Mouse (Mus musculus): Measurements from ENCODE around the gene Tarm1. TPM values are rescaled to one million over a fixed set of nuclear protein-coding genes. Genes with fewer than 3 reads are reported as not detected.

Tarm1 gene
- not detected for polyA plus RNA-seq (2014; fragmentation: Illumina TruSeq; extraction: RNeasy Lipid Tissue Mini Kit (QIAGEN cat#74804); ENCODE audit: low read depth, low replicate concordance)

GRCm38 (mm10) chr7:3502439-3502838 is at the start of gene Tarm1:
Tarm1 (minus strand) TSS chr7:3502624.

Other genes starting within 250 kb of the Tarm1 start
- 135 TPM for gene Myadm, start 213.5 kb downstream of the Tarm1 start, polyA plus RNA-seq (2014; fragmentation: Illumina TruSeq; extraction: RNeasy Lipid Tissue Mini Kit (QIAGEN cat#74804); ENCODE audit: low read depth, low replicate concordance)
- 2.2 TPM for gene Prkcg, start 213.4 kb downstream of the Tarm1 start, polyA plus RNA-seq (2014; fragmentation: Illumina TruSeq; extraction: RNeasy Lipid Tissue Mini Kit (QIAGEN cat#74804); ENCODE audit: low read depth, low replicate concordance)
- gene Cacng7, start 169.7 kb downstream of the Tarm1 start, polyA plus RNA-seq (2014; fragmentation: Illumina TruSeq; extraction: RNeasy Lipid Tissue Mini Kit (QIAGEN cat#74804); ENCODE audit: low read depth, low replicate concordance) = 4.3 TPM
- not detected for gene Cacng8, start 111.9 kb downstream of the Tarm1 start, polyA plus RNA-seq (2014; fragmentation: Illumina TruSeq; extraction: RNeasy Lipid Tissue Mini Kit (QIAGEN cat#74804); ENCODE audit: low read depth, low replicate concordance)
- 4.2 TPM for gene Cacng6, start 78.4 kb downstream of the Tarm1 start, polyA plus RNA-seq (2014; fragmentation: Illumina TruSeq; extraction: RNeasy Lipid Tissue Mini Kit (QIAGEN cat#74804); ENCODE audit: low read depth, low replicate concordance)
- not detected for gene Oscar, start 113.5 kb upstream of the Tarm1 start, polyA plus RNA-seq (2014; fragmentation: Illumina TruSeq; extraction: RNeasy Lipid Tissue Mini Kit (QIAGEN cat#74804); ENCODE audit: low read depth, low replicate concordance)
- 1,418 TPM for gene Ndufa3, start 114.7 kb upstream of the Tarm1 start, polyA plus RNA-seq (2014; fragmentation: Illumina TruSeq; extraction: RNeasy Lipid Tissue Mini Kit (QIAGEN cat#74804); ENCODE audit: low read depth, low replicate concordance)
- gene Tfpt, start 127.3 kb upstream of the Tarm1 start, polyA plus RNA-seq (2014; fragmentation: Illumina TruSeq; extraction: RNeasy Lipid Tissue Mini Kit (QIAGEN cat#74804); ENCODE audit: low read depth, low replicate concordance) = 21.6 TPM
- 32.6 TPM for gene Prpf31, start 127.4 kb upstream of the Tarm1 start, polyA plus RNA-seq (2014; fragmentation: Illumina TruSeq; extraction: RNeasy Lipid Tissue Mini Kit (QIAGEN cat#74804); ENCODE audit: low read depth, low replicate concordance)
- 30.1 TPM for gene Cnot3, start 142.6 kb upstream of the Tarm1 start, polyA plus RNA-seq (2014; fragmentation: Illumina TruSeq; extraction: RNeasy Lipid Tissue Mini Kit (QIAGEN cat#74804); ENCODE audit: low read depth, low replicate concordance)
- gene Leng1, start 163.2 kb upstream of the Tarm1 start, polyA plus RNA-seq (2014; fragmentation: Illumina TruSeq; extraction: RNeasy Lipid Tissue Mini Kit (QIAGEN cat#74804); ENCODE audit: low read depth, low replicate concordance) = 18.2 TPM
- gene Tmc4, start 174.9 kb upstream of the Tarm1 start, polyA plus RNA-seq (2014; fragmentation: Illumina TruSeq; extraction: RNeasy Lipid Tissue Mini Kit (QIAGEN cat#74804); ENCODE audit: low read depth, low replicate concordance) = 2.0 TPM
- gene Tsen34, start 190.2 kb upstream of the Tarm1 start, polyA plus RNA-seq (2014; fragmentation: Illumina TruSeq; extraction: RNeasy Lipid Tissue Mini Kit (QIAGEN cat#74804); ENCODE audit: low read depth, low replicate concordance) = 63.7 TPM
- 26.1 TPM for gene Mboat7, start 190.9 kb upstream of the Tarm1 start, polyA plus RNA-seq (2014; fragmentation: Illumina TruSeq; extraction: RNeasy Lipid Tissue Mini Kit (QIAGEN cat#74804); ENCODE audit: low read depth, low replicate concordance)
- 1,030 TPM for gene Rps9, start 201.4 kb upstream of the Tarm1 start, polyA plus RNA-seq (2014; fragmentation: Illumina TruSeq; extraction: RNeasy Lipid Tissue Mini Kit (QIAGEN cat#74804); ENCODE audit: low read depth, low replicate concordance)
- gene Pirb, start 217.8 kb upstream of the Tarm1 start, polyA plus RNA-seq (2014; fragmentation: Illumina TruSeq; extraction: RNeasy Lipid Tissue Mini Kit (QIAGEN cat#74804); ENCODE audit: low read depth, low replicate concordance) = 3.3 TPM

Measured in heart, adult 10 weeks (tissue).